Mouse (Mus musculus) mesoderm, embryonic 11.5 days (tissue): ENCODE data around the gene Acsm5.
A peak's percentile ranks its signal among the peaks of the same experiment; 100 is the strongest.

Experiments used
- DNase-seq: peaks from one replicate; pipeline ENCODE4 v3.0.0-alpha.2; 2012; ENCODE audit warnings: low read depth, low spot score

Acsm5 gene

GRCm38 (mm10) chr7:119519163-119519562, at the start of gene Acsm5:
Gene Acsm5 (plus strand): TSS chr7:119519463.
- no peak for DNase-seq

- DNase-seq = peak; percentile 11
Measured at GRCm38 (mm10) chr7:119476500-119477389, 42.5 kb upstream of the Acsm5 start.

GRCm38 (mm10) chr7:119479256-119479655, 40.0 kb upstream of the Acsm5 start, which contains the start of gene Umod:
Gene Umod (minus strand): TSS chr7:119479282.
- DNase-seq = no peak

GRCm38 (mm10) chr7:119484154-119484553, 35.1 kb upstream of the Acsm5 start:
- no peak for DNase-seq

- DNase-seq = no peak
Measured at GRCm38 (mm10) chr7:119486683-119487082, 32.6 kb upstream of the Acsm5 start.

- no peak for DNase-seq
Measured at GRCm38 (mm10) chr7:119490041-119490780, 29.1 kb upstream of the Acsm5 start.

GRCm38 (mm10) chr7:119511143-119511542, 8.1 kb upstream of the Acsm5 start:
- DNase-seq = no peak

- DNase-seq = peak; percentile 56
Measured at GRCm38 (mm10) chr7:119513056-119513455, 6.2 kb upstream of the Acsm5 start.

- DNase-seq = peak; percentile 34
Measured at GRCm38 (mm10) chr7:119515492-119516271, 3.6 kb upstream of the Acsm5 start.

GRCm38 (mm10) chr7:119516272-119516558, 3.0 kb upstream of the Acsm5 start:
- no peak for DNase-seq

GRCm38 (mm10) chr7:119519654-119520053, 391 bp downstream of the Acsm5 start:
- peak; percentile 65 for DNase-seq

GRCm38 (mm10) chr7:119521816-119522215, 2.6 kb downstream of the Acsm5 start:
- DNase-seq = no peak

GRCm38 (mm10) chr7:119522385-119522784, 3.1 kb downstream of the Acsm5 start:
- no peak for DNase-seq

- no peak for DNase-seq
Measured at GRCm38 (mm10) chr7:119523389-119523788, 4.1 kb downstream of the Acsm5 start, which contains the start of gene Pdilt. Gene Pdilt (minus strand): TSS chr7:119523489.

GRCm38 (mm10) chr7:119525881-119526281, 6.6 kb downstream of the Acsm5 start:
- no peak for DNase-seq

- DNase-seq = no peak
Measured at GRCm38 (mm10) chr7:119526486-119526885, 7.2 kb downstream of the Acsm5 start.

GRCm38 (mm10) chr7:119527135-119527534, 7.9 kb downstream of the Acsm5 start:
- DNase-seq = no peak

- no peak for DNase-seq
Measured at GRCm38 (mm10) chr7:119527548-119527947, 8.3 kb downstream of the Acsm5 start.

GRCm38 (mm10) chr7:119528617-119529016, 9.4 kb downstream of the Acsm5 start:
- no peak for DNase-seq

GRCm38 (mm10) chr7:119532924-119533323, 13.7 kb downstream of the Acsm5 start:
- DNase-seq = no peak

GRCm38 (mm10) chr7:119534389-119534788, 15.1 kb downstream of the Acsm5 start:
- no peak for DNase-seq

- DNase-seq = no peak
Measured at GRCm38 (mm10) chr7:119542445-119542844, 23.2 kb downstream of the Acsm5 start.
